Mouse (Mus musculus) hindbrain, postnatal 0 days (tissue): Measurements from ENCODE around the gene Hsph1. TPM values are rescaled to one million over a fixed set of nuclear protein-coding genes. Genes with fewer than 3 reads are reported as not detected.

Source experiments
- ATAC-seq: fragments of 200-750 bp; cut with Nextera tagmentation; 2 replicates; pipeline ENCODE4 v1.8.0; 2017; ENCODE audit warnings: mild to moderate bottlenecking, moderate TSS enrichment, moderate library complexity
- DNase-seq: peaks from one replicate; pipeline ENCODE4 v3.0.0-alpha.2; 2015; ENCODE audit warnings: low spot score
- H3K27ac ChIP-seq: fragments of 300-500 bp; sonication (generic); 2 replicates; pipeline ENCODE4 v1.5.1; 2014; ENCODE audit warnings: mild to moderate bottlenecking
- H3K27me3 ChIP-seq: fragments of 300-500 bp; sonication (generic); 2 replicates; pipeline ENCODE4 v1.6.1; 2014; ENCODE audit warnings: low read length, mixed read lengths; ENCODE audit not compliant: insufficient read depth
- H3K36me3 ChIP-seq: fragments of 300-500 bp; sonication (generic); 2 replicates; pipeline ENCODE4 v1.6.1; 2014; ENCODE audit warnings: low read length, mixed read lengths; ENCODE audit not compliant: insufficient read depth
- H3K4me1 ChIP-seq: fragments of 300-500 bp; sonication (generic); 2 replicates; pipeline ENCODE4 v1.6.1; 2014; ENCODE audit warnings: antibody characterized with exemption, low read length, mixed read lengths; ENCODE audit not compliant: insufficient read depth
- H3K4me2 ChIP-seq: fragments of 300-500 bp; sonication (generic); 2 replicates; pipeline ENCODE4 v1.6.1; 2014; ENCODE audit warnings: low read depth, mild to moderate bottlenecking, low read length, moderate library complexity, mixed read lengths
- H3K4me3 ChIP-seq: fragments of 300-500 bp; sonication (generic); 2 replicates; pipeline ENCODE4 v1.5.1; 2014; ENCODE audit warnings: low read length
- H3K9ac ChIP-seq: fragments of 300-500 bp; sonication (generic); replicated peaks from 2 replicates; pipeline ENCODE4 v1.6.1; 2014; ENCODE audit warnings: mild to moderate bottlenecking, low read length, moderate library complexity, mixed read lengths
- H3K9me3 ChIP-seq: fragments of 300-500 bp; sonication (generic); 2 replicates; pipeline ENCODE4 v1.6.1; 2016; ENCODE audit warnings: low read length, mixed read lengths
- CTCF ChIP-seq: IDR thresholded peaks from 2 replicates; pipeline ENCODE4 v1.5.1; 2016; ENCODE audit warnings: antibody characterized with exemption, control low read depth, low read depth
- WGBS: fragments of 180-500 bp; shearing (Covaris S2); extraction: QIAGEN DNeasy Blood & Tissue Kit; methylation state at CpG from one replicate; pipeline ENCODE4 v1.1.7; 2014; 5-methylcytosine and 5-hydroxymethylcytosine counted together
- polyA plus RNA-seq: library from polyadenylated mRNA; unstranded; fragments of >200 nt; fragmentation: Nextera tagmentation; extraction: Ambion mirVana; gene quantifications from 2 replicates; pipeline ENCODE4 v1.2.1, GENCODE M21; 2015
- total RNA-seq: library from RNA; depleted of rRNA; stranded (reverse); fragments of >200 nt; gene quantifications from 2 replicates; pipeline ENCODE4 v1.2.3, GENCODE M21; 2014

Gene Hsph1
- total and polyA plus RNA-seq, 2 experiments from 2014 or later = 18.9 to 60.8 TPM

- H3K27ac ChIP-seq = no peak overlapping the region
- no peaks in the 10 kb centered on the region for H3K4me1 ChIP-seq
- no peak for DNase-seq
- WGBS = 82% methylated on average over 11 of the region's 11 CpGs
- H3K4me3 ChIP-seq = no peak overlapping the region
- H3K9me3 ChIP-seq = no peaks in the 10 kb centered on the region
- TF ChIP-seq CTCF = no peak
- no peaks in the 10 kb centered on the region for H3K36me3 ChIP-seq
- no peak overlapping the region for H3K4me2 ChIP-seq
- H3K9ac ChIP-seq = no peak overlapping the region
- ATAC-seq = no peak
- H3K27me3 ChIP-seq = no peaks in the 10 kb centered on the region
These were observed 6.8 kb upstream of the Hsph1 start for GRCm38 (mm10) chr5:149642783-149643509.

GRCm38 (mm10) chr5:149642366-149642765 is 6.2 kb upstream of the Hsph1 start:
- Histone ChIP-seq H3K9ac (no peak overlapping the region), H3K4me2 (no peak overlapping the region), H3K36me3 (no peaks in the 10 kb centered on the region), H3K4me3 (no peak overlapping the region), H3K27ac (no peak overlapping the region), H3K27me3 (no peaks in the 10 kb centered on the region), H3K4me1 (no peaks in the 10 kb centered on the region), H3K9me3 (no peaks in the 10 kb centered on the region)
- WGBS = 56% methylated on average over 6 of the region's 6 CpGs
- DNase-seq = peak; percentile 46
- no peak for ATAC-seq
- TF ChIP-seq CTCF = peak; percentile 71

GRCm38 (mm10) chr5:149641277-149641892 is 5.2 kb upstream of the Hsph1 start:
- no peak for TF ChIP-seq CTCF
- DNase-seq (no peak), ATAC-seq (no peak)
- no peak overlapping the region for H3K4me2 ChIP-seq
- H3K36me3 ChIP-seq = no peaks in the 10 kb centered on the region
- H3K9ac ChIP-seq = no peak overlapping the region
- 92% methylated on average over 8 of the region's 8 CpGs for WGBS
- no peaks in the 10 kb centered on the region for H3K4me1 ChIP-seq
- no peak overlapping the region for H3K27ac ChIP-seq
- no peaks in the 10 kb centered on the region for H3K27me3 ChIP-seq
- no peak overlapping the region for H3K4me3 ChIP-seq
- no peaks in the 10 kb centered on the region for H3K9me3 ChIP-seq

- Histone ChIP-seq H3K4me1 (peaks cover 11% of the 10 kb centered on the region), H3K4me3 (peak overlapping the region; percentile 77), H3K27ac (peak overlapping the region; percentile 88; the same call in 1 of the 2 replicates), H3K9me3 (no peaks in the 10 kb centered on the region), H3K27me3 (no peaks in the 10 kb centered on the region), H3K36me3 (no peaks in the 10 kb centered on the region; the same call in 1 of the 2 replicates), H3K4me2 (peak overlapping the region; percentile 61), H3K9ac (peak overlapping the region; percentile 45; the same call in 1 of the 2 replicates)
- ATAC-seq (no peak), DNase-seq (no peak)
- WGBS = 38% methylated on average over 8 of the region's 8 CpGs
- no peak for TF ChIP-seq CTCF
These were observed 1.1 kb upstream of the Hsph1 start for GRCm38 (mm10) chr5:149637306-149637705.

- ATAC-seq = no peak; the same call in 1 of the 2 replicates
- H3K36me3 ChIP-seq = peaks cover 14% of the 10 kb centered on the region
- H3K4me2 ChIP-seq = peak overlapping the region; percentile 61
- H3K27me3 ChIP-seq = no peaks in the 10 kb centered on the region
- peak overlapping the region; percentile 80 for H3K9ac ChIP-seq
- DNase-seq = peak; percentile 69
- no peaks in the 10 kb centered on the region for H3K9me3 ChIP-seq
- peaks cover 11% of the 10 kb centered on the region for H3K4me1 ChIP-seq
- under 1% methylated on average over 24 of the region's 24 CpGs for WGBS
- peak overlapping the region; percentile 88 for H3K27ac ChIP-seq
- H3K4me3 ChIP-seq = peak overlapping the region; percentile 77
- no peak for TF ChIP-seq CTCF
These were observed 620 bp downstream of the Hsph1 start for GRCm38 (mm10) chr5:149635556-149635955.

GRCm38 (mm10) chr5:149634409-149635035 is 1.7 kb downstream of the Hsph1 start:
- H3K9ac ChIP-seq = peak overlapping the region; percentile 80
- no peak for ATAC-seq
- no peak for TF ChIP-seq CTCF

More at GRCm38 (mm10) chr5:149634409-149635035, 1.7 kb downstream of the Hsph1 start:
- peaks cover 23% of the 10 kb centered on the region for H3K36me3 ChIP-seq
- peak overlapping the region; percentile 61 for H3K4me2 ChIP-seq
- H3K27ac ChIP-seq = no peak overlapping the region
- 64% methylated on average over 11 of the region's 11 CpGs for WGBS
- DNase-seq = no peak
- H3K4me3 ChIP-seq = peak overlapping the region; percentile 77
- no peaks in the 10 kb centered on the region for H3K9me3 ChIP-seq
- H3K4me1 ChIP-seq = peaks cover 11% of the 10 kb centered on the region
- H3K27me3 ChIP-seq = no peaks in the 10 kb centered on the region
